Mouse (Mus musculus): ENCODE data around the gene Msl1. TPM values are rescaled to one million over a fixed set of nuclear protein-coding genes. Genes with fewer than 3 reads are reported as not detected.
A peak's percentile ranks its signal among the peaks of the same experiment; 100 is the strongest.

Msl1 gene
- total and polyA plus RNA-seq, 2 experiments from 2014 or later, result 25.8 to 88.3 TPM

GRCm38 (mm10) chr11:98766816-98767215, 28.5 kb upstream of the Msl1 start:
- H3K4me3 ChIP-seq (ENCODE audit: low read depth, low read length), result no peak overlapping the region
- H3K4me2 ChIP-seq (ENCODE audit: low read depth, low read length, poor library complexity, severe bottlenecking), result no peak overlapping the region
- peaks cover 13% of the 10 kb centered on the region; the same call in 1 of the 2 replicates for H3K4me1 ChIP-seq (ENCODE audit: insufficient read depth, low read length)
- no peaks in the 10 kb centered on the region for H3K27me3 ChIP-seq (ENCODE audit: insufficient read depth, low read length)
- 0 out of 2 replicates have a peak, but pooled peaks have one; percentile 3 for ATAC-seq (ENCODE audit: low FRiP score)
- DNase-seq (ENCODE audit: low spot score), result no peak
- H3K27ac ChIP-seq (ENCODE audit: low read depth, low read length), result no peak overlapping the region; the same call in 1 of the 2 replicates
- no peak overlapping the region; the same call in 1 of the 2 replicates for H3K9ac ChIP-seq (replicated peaks; ENCODE audit: low read length, poor library complexity, severe bottlenecking)
- H3K9me3 ChIP-seq (ENCODE audit: low read length), result no peaks in the 10 kb centered on the region
- peaks cover 72% of the 10 kb centered on the region for H3K36me3 ChIP-seq (ENCODE audit: insufficient read depth, low read length)
- 33% methylated on average over 5 of the region's 5 CpGs for WGBS
- TF ChIP-seq CTCF (IDR thresholded peaks at IDR 0.05), result no peak

GRCm38 (mm10) chr11:98767276-98767675, 28.0 kb upstream of the Msl1 start:
- Histone ChIP-seq H3K9ac (replicated peaks; ENCODE audit: low read length, poor library complexity, severe bottlenecking) (no peak overlapping the region; the same call in 1 of the 2 replicates), H3K9me3 (ENCODE audit: low read length) (no peaks in the 10 kb centered on the region), H3K4me2 (ENCODE audit: low read depth, low read length, poor library complexity, severe bottlenecking) (no peak overlapping the region), H3K36me3 (ENCODE audit: insufficient read depth, low read length) (peaks cover 69% of the 10 kb centered on the region), H3K4me3 (ENCODE audit: low read depth, low read length) (no peak overlapping the region), H3K27me3 (ENCODE audit: insufficient read depth, low read length) (no peaks in the 10 kb centered on the region), H3K27ac (ENCODE audit: low read depth, low read length) (no peak overlapping the region; the same call in 1 of the 2 replicates), H3K4me1 (ENCODE audit: insufficient read depth, low read length) (peaks cover 13% of the 10 kb centered on the region; the same call in 1 of the 2 replicates)
- DNase-seq (ENCODE audit: low spot score) (peak; percentile 73), ATAC-seq (ENCODE audit: low FRiP score) (0 out of 2 replicates have a peak, but pooled peaks have one; percentile 8)
- TF ChIP-seq CTCF (IDR thresholded peaks at IDR 0.05), result no peak
- 30% methylated on average over 9 of the region's 9 CpGs for WGBS

GRCm38 (mm10) chr11:98767713-98768112, 27.6 kb upstream of the Msl1 start:
- Histone ChIP-seq H3K27me3 (ENCODE audit: insufficient read depth, low read length) (no peaks in the 10 kb centered on the region), H3K9ac (replicated peaks; ENCODE audit: low read length, poor library complexity, severe bottlenecking) (no peak overlapping the region), H3K4me2 (ENCODE audit: low read depth, low read length, poor library complexity, severe bottlenecking) (no peak overlapping the region), H3K27ac (ENCODE audit: low read depth, low read length) (peak overlapping the region; percentile 48; the same call in 1 of the 2 replicates), H3K9me3 (ENCODE audit: low read length) (no peaks in the 10 kb centered on the region), H3K4me1 (ENCODE audit: insufficient read depth, low read length) (peaks cover 14% of the 10 kb centered on the region; the same call in 1 of the 2 replicates), H3K36me3 (ENCODE audit: insufficient read depth, low read length) (peaks cover 67% of the 10 kb centered on the region), H3K4me3 (ENCODE audit: low read depth, low read length) (no peak overlapping the region)
- 10% methylated on average over 4 of the region's 4 CpGs for WGBS
- no peak for TF ChIP-seq CTCF (IDR thresholded peaks at IDR 0.05)
- DNase-seq (ENCODE audit: low spot score) (no peak), ATAC-seq (ENCODE audit: low FRiP score) (no peak)

GRCm38 (mm10) chr11:98768127-98769006, 26.9 kb upstream of the Msl1 start:
- Histone ChIP-seq H3K9ac (replicated peaks; ENCODE audit: low read length, poor library complexity, severe bottlenecking) (no peak overlapping the region), H3K27ac (ENCODE audit: low read depth, low read length) (peak overlapping the region; percentile 48; the same call in 1 of the 2 replicates), H3K27me3 (ENCODE audit: insufficient read depth, low read length) (no peaks in the 10 kb centered on the region), H3K4me2 (ENCODE audit: low read depth, low read length, poor library complexity, severe bottlenecking) (no peak overlapping the region), H3K4me1 (ENCODE audit: insufficient read depth, low read length) (peaks cover 17% of the 10 kb centered on the region; the same call in 1 of the 2 replicates), H3K4me3 (ENCODE audit: low read depth, low read length) (no peak overlapping the region), H3K36me3 (ENCODE audit: insufficient read depth, low read length) (peaks cover 61% of the 10 kb centered on the region), H3K9me3 (ENCODE audit: low read length) (no peaks in the 10 kb centered on the region)
- DNase-seq (ENCODE audit: low spot score) (no peak), ATAC-seq (ENCODE audit: low FRiP score) (no peak)
- no peak for TF ChIP-seq CTCF (IDR thresholded peaks at IDR 0.05)
- 32% methylated on average over 39 of the region's 39 CpGs for whole genome bisulfite sequencing

- no peak overlapping the region for H3K4me3 ChIP-seq (ENCODE audit: low read depth, low read length)
- H3K36me3 ChIP-seq (ENCODE audit: insufficient read depth, low read length), result peaks cover 52% of the 10 kb centered on the region
- WGBS, result 89% methylated on average over 25 of the region's 25 CpGs
- H3K27ac ChIP-seq (ENCODE audit: low read depth, low read length), result no peak overlapping the region
- ATAC-seq (ENCODE audit: low FRiP score), result no peak
- H3K4me1 ChIP-seq (ENCODE audit: insufficient read depth, low read length), result peaks cover 20% of the 10 kb centered on the region; the same call in 1 of the 2 replicates
- no peaks in the 10 kb centered on the region for H3K9me3 ChIP-seq (ENCODE audit: low read length)
- DNase-seq (ENCODE audit: low spot score), result no peak
- no peak for TF ChIP-seq CTCF (IDR thresholded peaks at IDR 0.05)
- no peaks in the 10 kb centered on the region for H3K27me3 ChIP-seq (ENCODE audit: insufficient read depth, low read length)
- no peak overlapping the region for H3K4me2 ChIP-seq (ENCODE audit: low read depth, low read length, poor library complexity, severe bottlenecking)
- H3K9ac ChIP-seq (replicated peaks; ENCODE audit: low read length, poor library complexity, severe bottlenecking), result no peak overlapping the region
Observed at GRCm38 (mm10) chr11:98769007-98769954, 26.0 kb upstream of the Msl1 start.
